Mouse (Mus musculus) bone marrow, adult 2 months (tissue): ENCODE measurements around the gene Efna5.

Experiments used
- CTCF ChIP-seq: fragments of 200-500 bp; IDR thresholded peaks from 2 replicates; pipeline ENCODE4 v1.5.1; 2011; ENCODE audit warnings: low read length, control low read depth; ENCODE audit not compliant: control insufficient read depth, insufficient read depth
- POLR2A ChIP-seq: fragments of 200-500 bp; IDR thresholded peaks from 2 replicates; pipeline ENCODE4 v1.6.1; 2011; ENCODE audit warnings: low read depth, mild to moderate bottlenecking, control low read depth, low read length, borderline replicate concordance; ENCODE audit not compliant: control insufficient read depth

DNA sequence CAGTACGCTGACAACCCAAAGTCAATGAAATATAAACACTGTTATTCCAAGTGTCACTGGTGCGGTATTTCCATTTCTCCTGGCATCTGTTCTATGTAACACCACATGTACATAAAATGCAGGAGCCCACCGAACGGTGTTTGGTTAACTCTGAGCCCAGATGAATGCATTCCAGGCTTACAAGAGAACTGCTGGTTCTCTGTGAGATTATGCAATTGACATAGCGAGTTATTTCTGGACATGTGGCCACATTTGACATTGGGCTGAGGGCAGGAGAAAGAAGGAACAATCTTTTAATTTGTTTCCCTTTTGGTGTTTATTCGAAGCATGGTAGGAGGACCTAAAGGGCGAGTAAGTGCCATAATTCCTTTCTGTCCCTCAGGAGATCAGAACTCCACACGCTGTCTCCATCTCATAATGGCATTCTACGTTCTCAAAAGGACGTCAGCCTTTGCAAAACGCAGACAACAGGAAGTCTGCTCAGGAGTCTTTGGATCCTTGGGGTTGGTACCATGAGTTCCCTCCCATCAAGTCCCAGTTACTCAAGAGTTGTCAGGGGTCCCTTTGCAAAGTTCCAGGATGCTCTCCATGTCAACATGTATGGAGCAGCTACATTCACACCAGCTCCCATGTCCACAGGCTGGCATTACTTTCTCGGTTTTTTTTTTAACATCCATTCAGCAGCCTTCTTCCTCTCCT, 238.5 kb downstream of the Efna5 start:
- TF ChIP-seq CTCF (no peak), POLR2A (no peak)
